Mouse (Mus musculus): ENCODE data around the gene Ttc21b. TPM values are rescaled to one million over a fixed set of nuclear protein-coding genes. Genes with fewer than 3 reads are reported as not detected.

Ttc21b gene
- 1.6 and 1.8 TPM in 2 replicates for polyA plus RNA-seq (2015; fragmentation: Nextera tagmentation; extraction: Ambion mirVana)

GRCm38 (mm10) chr2:66256220-66257131, at the start of gene Ttc21b:
Ttc21b (minus strand) TSS chr2:66256617.

Other genes with a start within 250 kb of the Ttc21b start
- gene Galnt3, start 131.6 kb downstream of the Ttc21b start, polyA plus RNA-seq (2015; fragmentation: Nextera tagmentation; extraction: Ambion mirVana) = 1.2 and 1.9 TPM in 2 replicates
- not detected in 2 replicates for gene Scn1a, start 184.2 kb upstream of the Ttc21b start, polyA plus RNA-seq (2015; fragmentation: Nextera tagmentation; extraction: Ambion mirVana)